Mouse (Mus musculus): Measurements from ENCODE around the gene Vps8. TPM values are rescaled to one million over a fixed set of nuclear protein-coding genes. Genes with fewer than 3 reads are reported as not detected.

The Vps8 gene
- polyA plus RNA-seq, 1 experiment from 2014 or later: 25.6 TPM

DNA sequence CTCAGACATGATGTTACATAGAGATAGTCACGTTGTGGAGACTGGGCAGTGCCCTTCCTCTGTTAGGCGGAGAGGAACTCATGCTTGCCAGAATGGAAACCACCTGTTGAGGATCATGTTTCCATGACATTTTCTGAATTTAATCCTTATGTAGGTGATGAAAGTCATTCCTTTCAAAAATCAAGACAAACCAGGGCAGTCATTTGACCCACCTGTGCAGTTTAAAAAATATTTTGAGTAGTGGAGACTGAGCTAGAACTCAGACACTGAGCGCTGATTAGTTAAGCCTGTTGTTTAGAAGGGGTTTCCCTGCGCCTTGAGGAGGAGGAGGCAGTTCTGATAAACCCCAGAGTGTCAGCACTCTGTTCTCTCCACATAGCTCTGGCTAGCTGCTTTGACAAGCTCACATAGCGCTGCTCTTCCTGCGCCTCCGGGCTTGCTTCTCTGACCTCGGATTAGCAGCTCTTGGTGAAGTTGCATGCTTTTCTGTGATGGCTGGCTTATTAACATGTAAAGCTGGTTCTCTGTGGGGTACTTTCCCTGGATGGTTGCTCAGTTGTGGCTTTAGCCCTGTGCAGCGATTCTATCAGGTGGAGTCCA lies 22.2 kb downstream of the Vps8 start:
- H3K27me3 ChIP-seq: no peaks in the 10 kb centered on the region
- H3K27ac ChIP-seq: no peak overlapping the region
- H3K36me3 ChIP-seq (ENCODE audit: poor library complexity, severe bottlenecking): peaks cover 27% of the 10 kb centered on the region
- no peak overlapping the region for H3K4me3 ChIP-seq
- H3K9me3 ChIP-seq (replicated peaks): no peaks in the 10 kb centered on the region
- H3K4me2 ChIP-seq: no peak overlapping the region
- no peak for ATAC-seq
- H3K4me1 ChIP-seq: no peaks in the 10 kb centered on the region
- 42% methylated on average over 9 of the region's 9 CpGs for WGBS
- H3K9ac ChIP-seq: no peak overlapping the region

DNA sequence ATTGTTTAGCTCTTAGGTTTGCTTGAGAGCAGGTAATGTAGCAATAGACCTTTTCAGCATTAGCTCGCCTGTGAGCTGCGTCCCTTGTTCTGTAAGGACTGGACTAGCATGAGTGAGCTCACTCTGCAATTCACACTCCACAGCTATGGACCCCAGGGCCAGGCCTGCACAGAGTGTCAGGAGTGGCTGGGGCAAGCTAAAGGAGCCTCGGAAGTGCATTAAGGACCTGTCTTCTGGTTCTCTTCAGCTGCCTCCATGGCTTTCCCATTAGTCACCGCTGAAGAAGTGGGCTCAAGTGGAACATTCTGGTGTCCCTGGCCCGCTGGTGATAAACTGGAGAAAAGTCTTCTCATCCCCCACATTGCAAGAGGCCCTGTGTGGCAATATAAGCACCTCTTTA lies 24.5 kb downstream of the Vps8 start:
- WGBS: 88% methylated on average over 5 of the region's 5 CpGs
- Histone ChIP-seq H3K9ac (no peak overlapping the region), H3K4me2 (no peak overlapping the region), H3K9me3 (replicated peaks) (no peaks in the 10 kb centered on the region), H3K4me3 (no peak overlapping the region), H3K4me1 (no peaks in the 10 kb centered on the region), H3K36me3 (ENCODE audit: poor library complexity, severe bottlenecking) (peaks cover 30% of the 10 kb centered on the region), H3K27ac (no peak overlapping the region), H3K27me3 (no peaks in the 10 kb centered on the region)
- ATAC-seq: no peak

DNA sequence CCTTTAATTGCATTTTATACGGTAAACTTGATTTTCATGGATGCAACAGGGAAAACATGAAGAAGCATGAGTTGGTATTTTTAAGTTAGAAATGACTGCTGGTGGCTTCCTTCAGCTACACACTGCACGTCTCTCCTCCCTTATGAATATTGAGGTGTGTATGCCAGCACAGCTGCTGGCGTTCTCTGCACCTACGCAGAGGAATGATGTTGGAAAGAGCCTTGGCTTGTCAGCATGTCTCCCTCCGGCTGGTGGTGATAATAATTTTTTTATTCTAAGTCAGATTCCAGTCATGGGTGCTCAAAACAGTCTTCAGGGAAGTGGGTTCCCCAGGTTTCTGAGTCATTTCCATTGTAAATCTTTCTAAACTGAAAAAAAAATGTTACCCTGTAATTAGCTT lies 25.5 kb downstream of the Vps8 start:
- Histone ChIP-seq H3K4me3 (no peak overlapping the region), H3K4me2 (no peak overlapping the region), H3K36me3 (ENCODE audit: poor library complexity, severe bottlenecking) (peaks cover 20% of the 10 kb centered on the region), H3K9me3 (replicated peaks) (no peaks in the 10 kb centered on the region), H3K27me3 (no peaks in the 10 kb centered on the region), H3K9ac (no peak overlapping the region), H3K27ac (no peak overlapping the region), H3K4me1 (no peaks in the 10 kb centered on the region)
- 88% methylated on average over 5 of the region's 5 CpGs for WGBS
- ATAC-seq: no peak

DNA sequence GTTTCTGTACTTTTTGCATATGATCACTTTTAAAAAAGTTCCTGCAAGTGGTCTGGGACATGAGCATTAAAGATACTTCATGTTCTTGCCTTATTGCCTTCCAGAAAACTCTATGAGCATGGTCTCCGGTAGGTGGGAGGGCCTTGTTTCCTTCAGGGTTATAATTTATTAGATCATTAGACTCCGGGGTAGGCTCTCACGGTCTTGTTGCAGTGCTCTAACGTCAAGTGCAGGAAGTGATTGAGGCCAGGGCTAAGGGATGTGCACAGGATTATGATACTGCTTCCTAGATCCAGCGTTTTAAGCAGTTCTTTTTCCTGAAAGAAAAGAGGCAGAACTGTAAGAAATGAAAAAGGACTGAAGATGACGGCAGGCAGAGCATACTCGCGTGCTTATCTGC lies 27.0 kb downstream of the Vps8 start:
- Histone ChIP-seq H3K4me3 (no peak overlapping the region), H3K9me3 (replicated peaks) (no peaks in the 10 kb centered on the region), H3K27ac (no peak overlapping the region), H3K4me1 (no peaks in the 10 kb centered on the region), H3K36me3 (ENCODE audit: poor library complexity, severe bottlenecking) (peaks cover 6% of the 10 kb centered on the region; the same call in 1 of the 2 replicates), H3K4me2 (no peak overlapping the region), H3K27me3 (no peaks in the 10 kb centered on the region), H3K9ac (no peak overlapping the region)
- ATAC-seq: no peak
- 93% methylated on average over 8 of the region's 8 CpGs for WGBS

DNA sequence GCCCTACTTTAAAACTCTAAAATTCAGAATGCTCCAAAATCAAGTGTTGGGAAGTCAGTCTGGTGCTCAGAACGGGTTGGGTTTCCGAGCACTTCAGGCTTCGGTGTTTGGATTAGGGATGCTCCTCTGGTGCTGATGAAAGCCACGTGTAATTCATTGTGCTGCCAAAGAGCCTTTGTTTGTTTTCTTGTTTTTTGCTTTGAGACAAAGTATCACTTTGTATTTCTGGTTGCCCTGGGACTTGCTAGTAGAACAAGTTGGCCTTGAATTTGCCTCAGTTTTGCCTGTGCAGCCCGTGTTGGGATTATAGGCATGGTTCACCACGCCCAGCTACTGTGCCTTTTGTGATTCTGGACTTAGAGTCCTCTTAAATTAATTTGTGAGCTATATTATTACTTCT lies 29.7 kb downstream of the Vps8 start:
- Histone ChIP-seq H3K9me3 (replicated peaks) (no peaks in the 10 kb centered on the region), H3K4me2 (no peak overlapping the region), H3K4me3 (no peak overlapping the region), H3K36me3 (ENCODE audit: poor library complexity, severe bottlenecking) (peaks cover 14% of the 10 kb centered on the region), H3K4me1 (no peaks in the 10 kb centered on the region), H3K9ac (no peak overlapping the region), H3K27me3 (no peaks in the 10 kb centered on the region), H3K27ac (no peak overlapping the region)
- 79% methylated on average over 6 of the region's 6 CpGs for WGBS
- ATAC-seq: no peak

DNA sequence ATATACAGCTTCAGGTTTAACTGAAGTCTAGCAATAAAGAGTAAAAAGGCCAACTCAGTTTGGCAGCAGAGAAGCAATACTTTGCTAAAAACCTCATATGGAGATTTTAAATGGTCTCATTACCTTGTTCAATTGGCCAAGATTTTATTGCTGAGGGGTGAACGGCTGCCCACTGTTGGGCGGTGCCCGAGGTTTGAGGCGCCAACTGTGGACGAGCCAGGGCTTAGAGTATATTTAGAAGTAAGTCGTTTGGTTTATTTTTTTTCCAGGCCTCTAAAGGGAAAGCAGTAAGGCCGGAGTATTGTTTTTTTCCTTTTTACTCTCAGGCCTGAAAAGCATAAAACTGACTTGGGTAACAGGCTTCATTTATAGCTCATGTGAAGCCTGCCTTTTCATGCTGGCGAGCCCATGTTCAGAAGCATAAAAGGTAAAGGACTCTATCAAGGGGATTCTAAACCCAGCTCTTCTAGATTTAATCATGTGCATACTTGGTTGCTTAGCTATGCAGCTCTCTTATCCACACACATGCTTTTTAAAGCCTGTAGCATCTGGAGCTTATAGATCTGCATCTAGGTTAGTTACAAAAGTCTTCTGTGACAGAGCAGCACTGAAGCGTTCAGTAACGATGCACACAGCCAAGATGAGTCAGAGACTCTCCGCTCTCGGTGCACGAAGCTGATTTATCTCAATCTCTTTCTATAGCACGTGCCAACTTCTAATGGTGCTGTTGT lies 34.9 kb downstream of the Vps8 start:
- Histone ChIP-seq H3K27ac (no peak overlapping the region), H3K36me3 (ENCODE audit: poor library complexity, severe bottlenecking) (peaks cover 44% of the 10 kb centered on the region), H3K27me3 (no peaks in the 10 kb centered on the region), H3K9ac (no peak overlapping the region), H3K9me3 (replicated peaks) (no peaks in the 10 kb centered on the region), H3K4me2 (no peak overlapping the region), H3K4me1 (no peaks in the 10 kb centered on the region), H3K4me3 (no peak overlapping the region)
- WGBS: 80% methylated on average over 14 of the region's 14 CpGs
- ATAC-seq: no peak

DNA sequence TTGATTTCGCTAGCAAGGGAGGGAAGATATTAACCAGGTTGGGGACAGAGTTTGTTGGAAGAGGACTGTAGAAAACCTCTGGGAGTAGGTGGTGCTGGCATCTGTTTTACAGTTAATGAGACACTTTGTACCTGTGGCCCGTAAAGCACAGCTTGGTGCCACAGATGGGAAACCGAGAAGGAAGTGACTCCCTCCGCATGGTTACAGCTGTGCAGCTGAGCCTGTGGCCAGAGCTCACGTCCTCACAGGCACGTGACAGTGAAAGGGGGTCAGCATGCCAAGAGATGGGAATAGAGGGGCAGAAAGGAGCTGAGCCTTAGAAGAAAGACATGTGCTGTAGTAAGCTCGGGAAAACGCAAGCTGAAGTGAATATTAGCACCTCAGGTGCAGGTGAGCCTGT lies 43.0 kb downstream of the Vps8 start:
- no peaks in the 10 kb centered on the region for H3K9me3 ChIP-seq (replicated peaks)
- no peak for ATAC-seq
- H3K27ac ChIP-seq: no peak overlapping the region
- no peak overlapping the region for H3K4me3 ChIP-seq
- no peak overlapping the region for H3K4me2 ChIP-seq
- H3K27me3 ChIP-seq: no peaks in the 10 kb centered on the region
- no peaks in the 10 kb centered on the region for H3K4me1 ChIP-seq
- H3K36me3 ChIP-seq (ENCODE audit: poor library complexity, severe bottlenecking): peaks cover 55% of the 10 kb centered on the region
- no peak overlapping the region for H3K9ac ChIP-seq
- 72% methylated on average over 8 of the region's 8 CpGs for WGBS

DNA sequence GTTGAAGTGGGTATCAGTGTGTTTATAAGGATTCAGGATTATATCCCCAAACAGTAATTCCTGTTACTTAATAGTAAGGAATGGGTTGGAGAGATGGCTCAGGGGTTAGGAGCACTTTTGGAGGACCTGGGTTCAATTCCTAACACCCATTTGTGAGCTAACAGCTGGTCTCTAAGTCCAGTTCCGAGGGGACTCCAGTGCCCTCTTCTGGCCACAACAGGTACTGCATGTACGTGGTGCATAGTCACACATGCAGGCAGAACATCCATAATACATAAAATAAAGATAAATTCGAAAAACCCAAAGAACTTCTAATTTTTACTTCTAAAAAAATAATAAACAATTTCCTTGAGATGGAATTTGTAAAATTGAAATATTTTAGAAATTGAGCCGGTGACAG lies 47.5 kb downstream of the Vps8 start:
- Histone ChIP-seq H3K9ac (no peak overlapping the region), H3K4me2 (no peak overlapping the region), H3K36me3 (ENCODE audit: poor library complexity, severe bottlenecking) (peaks cover 53% of the 10 kb centered on the region), H3K27ac (no peak overlapping the region), H3K27me3 (no peaks in the 10 kb centered on the region), H3K4me1 (no peaks in the 10 kb centered on the region), H3K4me3 (no peak overlapping the region), H3K9me3 (replicated peaks) (no peaks in the 10 kb centered on the region)
- ATAC-seq: no peak
- 87% methylated on average over 4 of the region's 4 CpGs for WGBS

DNA sequence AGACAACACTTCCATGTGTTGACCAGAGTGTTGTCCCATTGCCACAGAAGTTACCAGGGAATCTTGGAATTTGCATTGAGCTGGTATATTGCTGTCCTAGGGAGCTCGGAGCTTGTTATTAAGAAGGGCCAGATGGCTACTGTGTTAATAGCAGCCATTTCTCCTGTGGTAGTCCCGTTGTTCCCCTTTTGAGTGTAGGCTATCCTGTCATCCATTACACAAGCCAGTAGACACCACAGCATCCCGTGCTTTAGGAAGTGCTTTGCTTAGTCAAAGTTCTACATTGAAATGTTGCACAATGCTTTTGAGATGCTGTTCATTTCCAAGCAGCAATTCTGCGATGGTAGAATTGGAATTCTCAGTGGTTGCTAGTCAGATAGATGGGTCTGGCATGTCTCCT lies 54.2 kb downstream of the Vps8 start:
- H3K4me2 ChIP-seq: no peak overlapping the region
- H3K9ac ChIP-seq: no peak overlapping the region
- no peaks in the 10 kb centered on the region for H3K4me1 ChIP-seq
- peaks cover 49% of the 10 kb centered on the region for H3K36me3 ChIP-seq (ENCODE audit: poor library complexity, severe bottlenecking)
- H3K27me3 ChIP-seq: no peaks in the 10 kb centered on the region
- no peak overlapping the region for H3K4me3 ChIP-seq
- WGBS: 94% methylated on average over 4 of the region's 4 CpGs
- no peak overlapping the region for H3K27ac ChIP-seq
- no peak for ATAC-seq
- no peaks in the 10 kb centered on the region for H3K9me3 ChIP-seq (replicated peaks)

DNA sequence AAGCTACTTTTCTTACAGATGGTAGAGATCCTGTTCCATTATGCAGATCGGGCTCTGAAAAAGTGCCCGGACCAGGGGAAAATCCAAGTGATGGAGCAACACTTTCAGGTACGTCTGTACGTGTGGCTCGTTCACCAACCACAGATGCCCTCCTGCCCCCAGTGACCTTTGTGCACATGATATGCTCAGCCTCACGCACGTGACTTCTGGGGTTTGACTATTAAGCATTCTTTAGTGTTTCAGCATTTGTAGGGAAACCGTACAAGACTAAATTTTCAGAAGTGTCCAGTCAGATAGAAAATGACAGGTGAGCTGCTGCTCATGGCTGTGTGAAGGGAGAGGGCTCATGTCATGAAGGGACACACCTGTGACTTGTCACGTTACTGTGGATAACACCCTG lies 55.5 kb downstream of the Vps8 start:
- H3K36me3 ChIP-seq (ENCODE audit: poor library complexity, severe bottlenecking): peaks cover 41% of the 10 kb centered on the region
- H3K27me3 ChIP-seq: no peaks in the 10 kb centered on the region
- H3K4me2 ChIP-seq: no peak overlapping the region
- WGBS: 94% methylated on average over 9 of the region's 9 CpGs
- H3K9me3 ChIP-seq (replicated peaks): no peaks in the 10 kb centered on the region
- H3K4me3 ChIP-seq: no peak overlapping the region
- no peak overlapping the region for H3K27ac ChIP-seq
- no peak overlapping the region for H3K9ac ChIP-seq
- ATAC-seq: no peak
- H3K4me1 ChIP-seq: no peaks in the 10 kb centered on the region

DNA sequence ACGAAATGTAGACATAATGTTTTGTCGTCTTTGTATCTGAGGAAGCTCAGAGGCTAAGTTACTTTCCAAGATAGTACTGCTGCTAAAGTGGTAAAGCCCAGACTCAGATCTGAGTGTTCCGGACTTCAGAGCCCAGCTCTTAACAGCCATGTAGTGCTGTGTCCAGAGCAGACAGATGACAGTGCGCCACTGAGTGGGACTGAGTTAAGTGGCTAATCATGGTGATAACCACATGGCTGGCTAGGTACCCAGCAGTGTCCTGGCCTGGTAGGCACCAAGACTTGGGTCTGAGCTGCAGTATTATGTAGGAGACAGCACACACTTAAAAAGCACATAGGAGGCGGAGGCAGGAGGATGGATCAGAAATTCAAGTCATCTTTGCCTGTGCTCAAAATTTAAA lies 60.9 kb downstream of the Vps8 start:
- ATAC-seq: no peak
- WGBS: 94% methylated on average over 5 of the region's 5 CpGs
- H3K27me3 ChIP-seq: no peaks in the 10 kb centered on the region
- H3K27ac ChIP-seq: no peak overlapping the region
- no peak overlapping the region for H3K4me3 ChIP-seq
- H3K4me1 ChIP-seq: no peaks in the 10 kb centered on the region
- no peaks in the 10 kb centered on the region for H3K9me3 ChIP-seq (replicated peaks)
- peaks cover 17% of the 10 kb centered on the region; the same call in 1 of the 2 replicates for H3K36me3 ChIP-seq (ENCODE audit: poor library complexity, severe bottlenecking)
- no peak overlapping the region for H3K4me2 ChIP-seq
- H3K9ac ChIP-seq: no peak overlapping the region

DNA sequence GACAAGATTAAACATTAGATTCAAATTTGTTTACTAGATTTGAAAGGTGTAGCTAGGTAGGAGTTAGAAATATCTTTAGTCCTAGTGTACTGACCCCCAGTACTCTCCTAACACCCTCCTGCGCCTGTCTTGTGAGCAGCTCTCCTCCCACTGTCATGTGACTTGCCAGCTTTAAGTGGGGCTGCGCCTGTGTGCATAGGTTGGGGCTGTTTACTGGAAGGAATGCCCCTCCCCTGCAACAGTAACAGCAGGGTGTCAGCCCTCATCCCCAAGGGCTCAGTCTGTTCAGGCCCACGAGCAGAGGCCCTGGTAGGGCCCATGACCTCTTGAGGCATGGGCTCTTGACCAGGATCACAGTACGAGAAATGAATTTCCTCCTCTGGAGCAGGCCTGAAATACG lies 62.8 kb downstream of the Vps8 start:
- H3K27me3 ChIP-seq: no peaks in the 10 kb centered on the region
- WGBS: 79% methylated on average over 5 of the region's 5 CpGs
- H3K27ac ChIP-seq: no peak overlapping the region
- no peak for ATAC-seq
- H3K9me3 ChIP-seq (replicated peaks): no peaks in the 10 kb centered on the region
- 0 out of 2 replicates have a peak, but pooled peaks cover 8% of the 10 kb centered on the region for H3K36me3 ChIP-seq (ENCODE audit: poor library complexity, severe bottlenecking)
- H3K4me2 ChIP-seq: no peak overlapping the region
- no peak overlapping the region for H3K4me3 ChIP-seq
- H3K4me1 ChIP-seq: no peaks in the 10 kb centered on the region
- H3K9ac ChIP-seq: no peak overlapping the region

DNA sequence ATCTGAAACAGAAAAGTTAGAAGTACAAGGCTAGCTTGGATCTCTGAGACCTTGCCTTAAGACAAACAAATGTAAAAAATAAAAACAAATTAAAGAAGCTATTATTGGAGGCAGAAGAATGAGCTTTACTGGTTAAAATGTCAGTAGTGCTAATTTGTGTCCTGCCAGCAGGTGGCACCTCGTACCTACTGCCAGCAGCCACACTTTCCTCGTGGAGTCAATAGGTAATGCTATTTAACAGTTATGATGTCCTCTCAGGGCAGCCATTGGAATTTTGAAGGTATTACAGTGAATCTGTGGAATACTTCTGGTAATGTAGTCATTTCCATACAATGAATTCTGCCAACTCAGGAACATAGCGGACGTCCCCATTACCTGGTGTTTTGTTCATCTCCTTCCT lies 65.5 kb downstream of the Vps8 start:
- WGBS: 50% methylated on average over 4 of the region's 4 CpGs

More for the DNA sequence above, 65.5 kb downstream of the Vps8 start:
- H3K9ac ChIP-seq: no peak overlapping the region
- H3K27ac ChIP-seq: no peak overlapping the region
- H3K36me3 ChIP-seq (ENCODE audit: poor library complexity, severe bottlenecking): 0 out of 2 replicates have a peak, but pooled peaks cover 8% of the 10 kb centered on the region
- H3K4me1 ChIP-seq: 0 out of 2 replicates have a peak, but pooled peaks cover 5% of the 10 kb centered on the region
- peak; percentile 59; the same call in 1 of the 2 replicates for ATAC-seq
- H3K4me3 ChIP-seq: no peak overlapping the region
- H3K9me3 ChIP-seq (replicated peaks): no peaks in the 10 kb centered on the region
- no peaks in the 10 kb centered on the region for H3K27me3 ChIP-seq
- H3K4me2 ChIP-seq: no peak overlapping the region

Measured in forebrain, embryonic 13.5 days (tissue).